Mouse (Mus musculus): ENCODE data around the gene Ndufaf2. TPM values are rescaled to one million over a fixed set of nuclear protein-coding genes. Genes with fewer than 3 reads are reported as not detected.

The Ndufaf2 gene
- polyA plus RNA-seq, 1 experiment: 22.0 TPM

- Histone ChIP-seq H3K27ac (ENCODE audit: insufficient read depth, low read depth, low read length) (no peak overlapping the region), H3K4me1 (ENCODE audit: control insufficient read depth, insufficient read depth, low read length) (no peaks in the 10 kb centered on the region), H3K4me3 (ENCODE audit: insufficient read depth, low read length) (no peak overlapping the region)
- TF ChIP-seq POLR2A (IDR thresholded peaks at IDR 0.05; ENCODE audit: borderline replicate concordance, low read depth, low read length): no peak
- no peak for TF ChIP-seq CTCF (IDR thresholded peaks at IDR 0.05; ENCODE audit: low read depth, low read length)
These were observed 89.3 kb downstream of the Ndufaf2 start for GRCm38 (mm10) chr13:108069151-108069550.

- no peak overlapping the region for H3K27ac ChIP-seq (ENCODE audit: insufficient read depth, low read depth, low read length)
- no peak overlapping the region for H3K4me3 ChIP-seq (ENCODE audit: insufficient read depth, low read length)
- TF ChIP-seq POLR2A (IDR thresholded peaks at IDR 0.05; ENCODE audit: borderline replicate concordance, low read depth, low read length) (no peak), CTCF (IDR thresholded peaks at IDR 0.05; ENCODE audit: low read depth, low read length) (no peak)
- H3K4me1 ChIP-seq (ENCODE audit: control insufficient read depth, insufficient read depth, low read length): no peaks in the 10 kb centered on the region
These were observed 92.4 kb downstream of the Ndufaf2 start for GRCm38 (mm10) chr13:108066021-108066420.

- no peak overlapping the region for H3K27ac ChIP-seq (ENCODE audit: insufficient read depth, low read depth, low read length)
- H3K4me3 ChIP-seq (ENCODE audit: insufficient read depth, low read length): no peak overlapping the region
- no peaks in the 10 kb centered on the region for H3K4me1 ChIP-seq (ENCODE audit: control insufficient read depth, insufficient read depth, low read length)
- TF ChIP-seq CTCF (IDR thresholded peaks at IDR 0.05; ENCODE audit: low read depth, low read length): no peak
- no peak for TF ChIP-seq POLR2A (IDR thresholded peaks at IDR 0.05; ENCODE audit: borderline replicate concordance, low read depth, low read length)
These were observed 94.1 kb downstream of the Ndufaf2 start for GRCm38 (mm10) chr13:108064331-108064730.

GRCm38 (mm10) chr13:108063374-108064134 lies 94.9 kb downstream of the Ndufaf2 start:
- H3K4me3 ChIP-seq (ENCODE audit: insufficient read depth, low read length): no peak overlapping the region
- no peak for TF ChIP-seq POLR2A (IDR thresholded peaks at IDR 0.05; ENCODE audit: borderline replicate concordance, low read depth, low read length)

GRCm38 (mm10) chr13:108062900-108063299 lies 95.5 kb downstream of the Ndufaf2 start:
- TF ChIP-seq POLR2A (IDR thresholded peaks at IDR 0.05; ENCODE audit: borderline replicate concordance, low read depth, low read length) (no peak), CTCF (IDR thresholded peaks at IDR 0.05; ENCODE audit: low read depth, low read length) (no peak)
- H3K4me1 ChIP-seq (ENCODE audit: control insufficient read depth, insufficient read depth, low read length): no peaks in the 10 kb centered on the region
- H3K4me3 ChIP-seq (ENCODE audit: insufficient read depth, low read length): no peak overlapping the region
- H3K27ac ChIP-seq (ENCODE audit: insufficient read depth, low read depth, low read length): no peak overlapping the region

More at GRCm38 (mm10) chr13:108063374-108064134, 94.9 kb downstream of the Ndufaf2 start:
- H3K27ac ChIP-seq (ENCODE audit: insufficient read depth, low read depth, low read length): no peak overlapping the region
- H3K4me1 ChIP-seq (ENCODE audit: control insufficient read depth, insufficient read depth, low read length): no peaks in the 10 kb centered on the region

- Histone ChIP-seq H3K27ac (ENCODE audit: insufficient read depth, low read depth, low read length) (no peak overlapping the region), H3K4me3 (ENCODE audit: insufficient read depth, low read length) (no peak overlapping the region), H3K4me1 (ENCODE audit: control insufficient read depth, insufficient read depth, low read length) (peaks cover 11% of the 10 kb centered on the region)
- TF ChIP-seq CTCF (IDR thresholded peaks at IDR 0.05; ENCODE audit: low read depth, low read length): no peak
- TF ChIP-seq POLR2A (IDR thresholded peaks at IDR 0.05; ENCODE audit: borderline replicate concordance, low read depth, low read length): no peak
These were observed 97.4 kb downstream of the Ndufaf2 start for GRCm38 (mm10) chr13:108060936-108061578.

GRCm38 (mm10) chr13:108060286-108060885 lies 98.0 kb downstream of the Ndufaf2 start:
- TF ChIP-seq POLR2A (IDR thresholded peaks at IDR 0.05; ENCODE audit: borderline replicate concordance, low read depth, low read length) (no peak), CTCF (IDR thresholded peaks at IDR 0.05; ENCODE audit: low read depth, low read length) (no peak)

GRCm38 (mm10) chr13:108056896-108057295 lies 101.5 kb downstream of the Ndufaf2 start:
- TF ChIP-seq POLR2A (IDR thresholded peaks at IDR 0.05; ENCODE audit: borderline replicate concordance, low read depth, low read length): no peak
- TF ChIP-seq CTCF (IDR thresholded peaks at IDR 0.05; ENCODE audit: low read depth, low read length): no peak
- Histone ChIP-seq H3K4me1 (ENCODE audit: control insufficient read depth, insufficient read depth, low read length) (peaks cover 11% of the 10 kb centered on the region), H3K4me3 (ENCODE audit: insufficient read depth, low read length) (no peak overlapping the region), H3K27ac (ENCODE audit: insufficient read depth, low read depth, low read length) (no peak overlapping the region)

More at GRCm38 (mm10) chr13:108060286-108060885, 98.0 kb downstream of the Ndufaf2 start:
- H3K4me1 ChIP-seq (ENCODE audit: control insufficient read depth, insufficient read depth, low read length): peaks cover 11% of the 10 kb centered on the region
- no peak overlapping the region for H3K27ac ChIP-seq (ENCODE audit: insufficient read depth, low read depth, low read length)
- no peak overlapping the region for H3K4me3 ChIP-seq (ENCODE audit: insufficient read depth, low read length)

GRCm38 (mm10) chr13:108047364-108047763 lies 111.1 kb downstream of the Ndufaf2 start:
- H3K4me1 ChIP-seq (ENCODE audit: control insufficient read depth, insufficient read depth, low read length): peaks cover 16% of the 10 kb centered on the region
- TF ChIP-seq CTCF (IDR thresholded peaks at IDR 0.05; ENCODE audit: low read depth, low read length): no peak
- no peak for TF ChIP-seq POLR2A (IDR thresholded peaks at IDR 0.05; ENCODE audit: borderline replicate concordance, low read depth, low read length)
- no peak overlapping the region for H3K27ac ChIP-seq (ENCODE audit: insufficient read depth, low read depth, low read length)
- no peak overlapping the region for H3K4me3 ChIP-seq (ENCODE audit: insufficient read depth, low read length)

GRCm38 (mm10) chr13:108046891-108047290 lies 111.5 kb downstream of the Ndufaf2 start:
- Histone ChIP-seq H3K4me1 (ENCODE audit: control insufficient read depth, insufficient read depth, low read length) (peaks cover 18% of the 10 kb centered on the region), H3K27ac (ENCODE audit: insufficient read depth, low read depth, low read length) (no peak overlapping the region), H3K4me3 (ENCODE audit: insufficient read depth, low read length) (no peak overlapping the region)
- no peak for TF ChIP-seq CTCF (IDR thresholded peaks at IDR 0.05; ENCODE audit: low read depth, low read length)
- no peak for TF ChIP-seq POLR2A (IDR thresholded peaks at IDR 0.05; ENCODE audit: borderline replicate concordance, low read depth, low read length)

All from bone marrow macrophage, adult 2 months (primary cell).